Mouse (Mus musculus): ENCODE data around the gene U2af2.

GRCm38 (mm10) chr7:5029946-5030345 is 32.0 kb upstream of the U2af2 start:
- TF ChIP-seq CTCF (IDR thresholded peaks at IDR 0.05; ENCODE audit: borderline replicate concordance, control insufficient read depth, extremely low read depth, insufficient read depth, low read length, poor library complexity) (no peak), POLR2A (IDR thresholded peaks at IDR 0.05; ENCODE audit: control insufficient read depth, extremely low read depth, insufficient read depth, low read length, poor library complexity) (no peak)
